Mouse (Mus musculus): ENCODE data around the gene 1700122O11Rik.

1700122O11Rik gene

GRCm38 (mm10) chr17:48031521-48032430 is 6.3 kb downstream of the 1700122O11Rik start:
- in situ Hi-C loops (cut with MboI; ENCODE audit: low pct_unique_long_range_greater_than_20kb in 1 of 2, low sequenced_read_pairs in 2 of 2, unreplicated experiment in 1 of 2) = no loop called here

GRCm38 (mm10) chr17:48029241-48029640 is 8.9 kb downstream of the 1700122O11Rik start:
- in situ Hi-C loops (cut with MboI; ENCODE audit: low pct_unique_long_range_greater_than_20kb in 1 of 2, low sequenced_read_pairs in 2 of 2, unreplicated experiment in 1 of 2) = no loop called here

- in situ Hi-C loops (cut with MboI; ENCODE audit: low pct_unique_long_range_greater_than_20kb in 1 of 2, low sequenced_read_pairs in 2 of 2, unreplicated experiment in 1 of 2) = no loop called here
Measured at GRCm38 (mm10) chr17:48028250-48028649, 9.8 kb downstream of the 1700122O11Rik start.

- in situ Hi-C loops (cut with MboI; ENCODE audit: low pct_unique_long_range_greater_than_20kb in 1 of 2, low sequenced_read_pairs in 2 of 2, unreplicated experiment in 1 of 2) = no loop called here
Measured at GRCm38 (mm10) chr17:48027677-48028076, 10.4 kb downstream of the 1700122O11Rik start.

- in situ Hi-C loops (cut with MboI; ENCODE audit: low pct_unique_long_range_greater_than_20kb in 1 of 2, low sequenced_read_pairs in 2 of 2, unreplicated experiment in 1 of 2) = no loop called here
Measured at GRCm38 (mm10) chr17:48027019-48027418, 11.1 kb downstream of the 1700122O11Rik start.

- in situ Hi-C loops (cut with MboI; ENCODE audit: low pct_unique_long_range_greater_than_20kb in 1 of 2, low sequenced_read_pairs in 2 of 2, unreplicated experiment in 1 of 2) = no loop called here
Measured at GRCm38 (mm10) chr17:48024045-48024444, 14.0 kb downstream of the 1700122O11Rik start.

- in situ Hi-C loops (cut with MboI; ENCODE audit: low pct_unique_long_range_greater_than_20kb in 1 of 2, low sequenced_read_pairs in 2 of 2, unreplicated experiment in 1 of 2) = no loop called here
Measured at GRCm38 (mm10) chr17:48019585-48019984, 18.5 kb downstream of the 1700122O11Rik start.

- in situ Hi-C loops (cut with MboI; ENCODE audit: low pct_unique_long_range_greater_than_20kb in 1 of 2, low sequenced_read_pairs in 2 of 2, unreplicated experiment in 1 of 2) = no loop called here
Measured at GRCm38 (mm10) chr17:48016566-48016965, 21.5 kb downstream of the 1700122O11Rik start.

GRCm38 (mm10) chr17:48012561-48012960 is 25.5 kb downstream of the 1700122O11Rik start:
- in situ Hi-C loops (cut with MboI; ENCODE audit: low pct_unique_long_range_greater_than_20kb in 1 of 2, low sequenced_read_pairs in 2 of 2, unreplicated experiment in 1 of 2) = no loop called here

- in situ Hi-C loops (cut with MboI; ENCODE audit: low pct_unique_long_range_greater_than_20kb in 1 of 2, low sequenced_read_pairs in 2 of 2, unreplicated experiment in 1 of 2) = no loop called here
Measured at GRCm38 (mm10) chr17:48011105-48011504, 27.0 kb downstream of the 1700122O11Rik start.

GRCm38 (mm10) chr17:48010283-48010682 is 27.8 kb downstream of the 1700122O11Rik start:
- in situ Hi-C loops (cut with MboI; ENCODE audit: low pct_unique_long_range_greater_than_20kb in 1 of 2, low sequenced_read_pairs in 2 of 2, unreplicated experiment in 1 of 2) = no loop called here

GRCm38 (mm10) chr17:48005816-48006215 is 32.3 kb downstream of the 1700122O11Rik start:
- in situ Hi-C loops (cut with MboI; ENCODE audit: low pct_unique_long_range_greater_than_20kb in 1 of 2, low sequenced_read_pairs in 2 of 2, unreplicated experiment in 1 of 2) = no loop called here

GRCm38 (mm10) chr17:48005091-48005490 is 33.0 kb downstream of the 1700122O11Rik start:
- in situ Hi-C loops (cut with MboI; ENCODE audit: low pct_unique_long_range_greater_than_20kb in 1 of 2, low sequenced_read_pairs in 2 of 2, unreplicated experiment in 1 of 2) = no loop called here

- in situ Hi-C loops (cut with MboI; ENCODE audit: low pct_unique_long_range_greater_than_20kb in 1 of 2, low sequenced_read_pairs in 2 of 2, unreplicated experiment in 1 of 2) = no loop called here
Measured at GRCm38 (mm10) chr17:48004619-48005018, 33.5 kb downstream of the 1700122O11Rik start.

- in situ Hi-C loops (cut with MboI; ENCODE audit: low pct_unique_long_range_greater_than_20kb in 1 of 2, low sequenced_read_pairs in 2 of 2, unreplicated experiment in 1 of 2) = no loop called here
Measured at GRCm38 (mm10) chr17:48002486-48002885, 35.6 kb downstream of the 1700122O11Rik start.

GRCm38 (mm10) chr17:48001586-48002361 is 36.3 kb downstream of the 1700122O11Rik start:
- in situ Hi-C loops (cut with MboI; ENCODE audit: low pct_unique_long_range_greater_than_20kb in 1 of 2, low sequenced_read_pairs in 2 of 2, unreplicated experiment in 1 of 2) = no loop called here

GRCm38 (mm10) chr17:48001157-48001556 is 36.9 kb downstream of the 1700122O11Rik start:
- in situ Hi-C loops (cut with MboI; ENCODE audit: low pct_unique_long_range_greater_than_20kb in 1 of 2, low sequenced_read_pairs in 2 of 2, unreplicated experiment in 1 of 2) = no loop called here

GRCm38 (mm10) chr17:47999812-48000211 is 38.3 kb downstream of the 1700122O11Rik start:
- in situ Hi-C loops (cut with MboI; ENCODE audit: low pct_unique_long_range_greater_than_20kb in 1 of 2, low sequenced_read_pairs in 2 of 2, unreplicated experiment in 1 of 2) = no loop called here

GRCm38 (mm10) chr17:47999403-47999802 is 38.7 kb downstream of the 1700122O11Rik start:
- in situ Hi-C loops (cut with MboI; ENCODE audit: low pct_unique_long_range_greater_than_20kb in 1 of 2, low sequenced_read_pairs in 2 of 2, unreplicated experiment in 1 of 2) = no loop called here
